Mouse (Mus musculus) forelimb bud, embryonic 11.5 days (tissue): ENCODE data around the gene Ankdd1b.
A peak's percentile ranks its signal among the peaks of the same experiment; 100 is the strongest.

ENCODE experiments used
- DNase-seq: peaks from one replicate; pipeline ENCODE4 v3.0.0-alpha.2; 2012; ENCODE audit warnings: low read depth, low spot score

Ankdd1b gene

DNA sequence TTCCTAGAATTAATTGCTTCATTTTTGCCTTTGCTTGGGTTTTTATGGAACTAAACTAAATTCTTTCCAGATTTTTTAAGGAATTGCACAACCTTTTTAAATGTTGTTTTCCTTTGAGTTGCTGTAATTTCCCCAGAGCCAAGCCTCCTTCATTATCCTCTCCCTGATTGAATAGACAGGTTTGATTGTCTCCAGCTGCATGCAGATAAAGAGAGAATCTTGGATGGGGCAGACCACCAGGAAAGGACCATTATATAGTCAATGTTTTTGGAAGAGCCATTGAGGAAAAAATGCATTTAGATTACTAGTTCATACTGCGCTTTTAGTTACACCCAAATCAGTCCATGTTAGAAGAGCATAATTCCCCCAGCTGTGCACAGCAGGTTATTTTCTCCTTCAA lies 62.2 kb downstream of the Ankdd1b start:
- DNase-seq, result no peak

DNA sequence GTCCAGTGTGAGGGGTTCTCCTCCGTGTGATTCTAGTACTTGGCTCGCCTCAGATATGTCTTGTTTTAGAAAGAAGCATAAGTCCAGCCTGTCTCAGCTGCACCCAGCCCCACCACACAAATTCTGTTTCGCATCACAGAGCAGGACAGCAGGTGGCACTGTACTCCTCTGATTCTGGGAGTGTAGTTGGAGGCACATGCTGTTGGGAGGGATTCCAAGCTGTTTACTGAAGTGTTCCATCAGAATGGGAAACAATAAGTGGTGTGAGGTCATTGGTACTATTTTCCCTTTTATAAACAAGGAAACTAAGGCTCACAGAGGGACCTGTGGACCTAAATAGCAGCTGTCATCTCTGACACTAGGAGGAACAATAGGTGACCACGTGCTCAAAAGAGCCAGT lies 64.0 kb downstream of the Ankdd1b start:
- no peak for DNase-seq

DNA sequence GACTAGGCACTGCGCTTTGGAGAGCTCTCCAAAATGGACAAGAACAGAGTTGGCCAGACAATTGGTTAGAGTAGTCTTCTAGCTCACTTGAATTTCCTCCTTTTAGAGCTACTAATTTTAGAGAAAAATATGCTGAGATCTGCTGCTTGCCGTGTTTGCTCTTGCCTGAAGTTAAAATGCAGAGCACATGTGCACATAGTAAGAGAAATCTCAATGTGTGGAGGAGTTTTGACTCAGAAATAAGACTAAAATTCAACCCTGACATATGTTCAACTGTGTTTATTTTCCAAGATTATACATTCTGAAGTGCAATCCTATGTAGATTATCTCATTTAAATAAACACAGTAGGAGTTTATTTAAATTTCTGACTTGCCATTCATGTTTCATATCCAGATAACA lies 65.5 kb downstream of the Ankdd1b start:
- DNase-seq, result no peak

DNA sequence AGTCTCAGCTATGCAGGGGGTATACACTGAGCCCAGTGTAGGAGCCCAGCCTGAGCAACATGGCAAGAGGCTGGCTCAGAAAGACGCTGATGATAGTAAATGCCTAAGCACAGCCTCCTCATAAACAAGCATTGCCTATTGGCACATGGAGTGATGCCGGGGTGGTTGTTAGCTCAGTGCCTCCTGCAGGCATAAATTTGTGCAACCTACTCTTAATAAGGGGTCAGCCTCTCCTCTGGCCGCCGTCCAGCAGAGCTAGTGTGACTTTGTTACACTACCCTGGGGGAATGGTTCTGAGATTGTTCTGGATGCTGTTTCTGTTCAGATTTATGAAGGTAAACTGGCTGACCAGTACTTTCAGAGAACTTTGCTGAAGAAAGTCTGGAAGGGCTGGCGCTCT lies 69.7 kb downstream of the Ankdd1b start:
- DNase-seq, result no peak

DNA sequence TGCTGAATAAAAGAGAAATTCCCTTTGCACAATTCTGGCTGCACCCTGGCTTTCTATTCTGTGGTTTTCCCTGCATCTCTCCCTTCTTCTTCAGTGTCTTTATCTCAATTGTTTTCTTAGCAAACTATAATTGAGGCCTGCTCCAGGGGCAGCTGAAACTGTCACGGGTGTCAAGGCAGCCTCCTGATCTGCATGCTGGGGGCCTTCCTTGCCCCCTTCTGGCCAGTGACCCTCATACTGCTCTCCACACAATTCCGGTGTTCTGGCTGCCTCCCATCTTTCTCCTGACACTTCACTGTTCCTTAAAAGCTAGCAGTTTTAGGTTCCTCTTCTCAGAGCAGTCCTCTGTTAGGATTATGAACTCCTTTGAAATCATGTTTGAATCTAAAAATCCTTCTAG lies 81.7 kb downstream of the Ankdd1b start:
- DNase-seq, result no peak

DNA sequence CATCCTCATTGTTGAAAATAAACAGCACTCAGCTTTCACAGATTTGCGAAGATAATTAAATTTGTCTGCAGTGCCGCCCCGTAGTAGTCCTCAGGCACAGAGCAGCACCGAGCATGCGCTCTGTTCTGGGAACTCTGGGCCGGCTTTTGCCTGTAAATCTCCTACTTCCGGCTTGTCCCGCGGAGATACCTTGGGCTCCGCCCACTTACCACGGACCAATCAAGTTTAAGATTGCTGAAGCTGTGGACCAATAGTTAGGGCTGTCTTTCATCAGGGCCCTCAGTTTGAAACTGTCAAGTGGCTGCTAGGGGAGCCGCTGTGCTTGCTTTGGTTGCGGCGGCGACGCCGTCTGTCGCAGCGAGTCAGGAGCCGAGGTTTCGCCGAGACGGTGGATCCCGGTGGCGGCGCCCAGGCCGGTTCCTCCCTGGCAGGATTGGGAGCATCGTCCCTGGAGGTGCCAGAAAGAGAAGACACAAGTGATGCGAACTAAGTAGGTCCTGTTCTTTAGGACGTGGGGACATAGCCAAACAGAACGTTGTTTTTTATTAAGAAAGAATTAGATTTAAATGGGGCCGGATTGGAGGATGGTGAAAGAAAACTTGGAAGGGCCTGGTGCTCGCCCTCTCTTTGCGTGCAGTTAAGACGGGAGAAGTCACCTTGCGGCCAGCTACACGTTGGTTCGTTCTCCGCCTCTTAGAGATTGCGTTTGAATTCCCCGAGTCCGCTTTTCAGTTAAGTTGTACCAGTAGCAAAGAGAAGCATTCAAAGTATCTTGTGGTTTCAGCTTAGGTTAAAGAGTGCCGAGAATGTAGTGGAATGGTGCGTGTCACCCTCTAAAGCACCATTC lies 82.7 kb downstream of the Ankdd1b start, which contains the start of gene Poc5:
TSS of gene Poc5 (plus strand) at position 253 of the 847 bp plus-strand sequence.
- peak; percentile 99 for DNase-seq

DNA sequence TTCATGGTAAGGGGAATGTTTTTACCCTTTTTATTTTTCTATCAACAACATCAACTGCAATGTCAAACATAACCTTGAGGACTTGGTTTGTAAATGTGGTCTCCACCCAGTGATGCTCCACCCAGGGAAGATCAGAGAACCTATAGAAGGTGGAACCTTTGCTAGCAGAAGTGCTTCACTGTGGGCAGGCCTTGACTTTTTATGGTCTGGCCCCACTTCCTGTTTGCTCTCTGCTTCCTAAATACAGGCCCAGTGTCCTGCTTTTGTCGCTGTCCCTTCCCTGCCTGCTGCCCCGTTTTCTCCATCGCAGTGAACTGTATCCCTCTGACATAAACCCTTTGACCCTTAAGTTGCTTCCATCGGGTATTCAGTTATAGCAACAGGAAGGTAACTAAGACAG lies 93.1 kb downstream of the Ankdd1b start:
- no peak for DNase-seq

DNA sequence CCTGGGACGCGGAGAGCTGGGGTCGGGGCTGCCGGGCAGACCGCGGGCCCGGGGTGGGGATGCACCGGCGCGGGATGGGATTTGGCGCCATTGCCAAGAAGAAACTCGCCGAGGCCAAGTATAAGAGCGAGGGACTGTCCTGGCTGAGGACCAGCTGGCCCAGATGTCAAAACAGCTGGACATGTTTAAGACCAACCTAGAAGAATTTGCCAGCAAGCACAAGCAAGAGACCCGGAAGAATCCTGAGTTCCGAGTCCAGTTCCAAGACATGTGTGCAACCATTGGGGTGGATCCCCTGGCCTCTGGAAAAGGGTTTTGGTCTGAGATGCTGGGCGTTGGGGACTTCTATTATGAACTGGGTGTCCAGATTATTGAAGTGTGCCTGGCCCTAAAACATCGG lies 94.1 kb downstream of the Ankdd1b start:
- DNase-seq, result no peak

DNA sequence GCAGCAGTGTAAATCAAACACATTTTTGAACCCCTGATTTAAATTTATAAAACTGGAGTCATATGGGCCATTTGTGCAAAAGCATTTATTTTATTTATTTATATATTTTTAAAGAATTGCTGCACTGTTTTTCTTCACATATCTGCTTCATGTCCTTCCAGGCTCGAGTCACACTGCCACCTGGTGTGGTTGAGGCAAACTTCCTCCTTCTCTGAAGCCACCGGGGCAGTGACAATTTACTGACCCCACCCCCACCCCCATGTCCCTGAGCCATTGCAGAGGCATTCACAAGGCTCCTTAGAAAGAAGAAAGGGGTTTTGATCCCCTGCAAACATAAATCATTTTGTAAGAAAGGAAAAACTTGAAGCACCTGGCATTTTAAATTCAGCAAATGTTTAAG lies 95.5 kb downstream of the Ankdd1b start:
- no peak for DNase-seq
